Mouse (Mus musculus): ENCODE results near the gene Nup205. TPM values are rescaled to one million over a fixed set of nuclear protein-coding genes. Genes with fewer than 3 reads are reported as not detected.

The Nup205 gene
- polyA plus RNA-seq (2012; rRNA removed), result 20.8 and 21.5 TPM in 2 replicates

GRCm38 (mm10) chr6:35176979-35177649 lies at the start of gene Nup205:
Gene Nup205, plus strand, starts transcription at chr6:35177421.
- no peak for TF ChIP-seq POLR2A (IDR thresholded peaks at IDR 0.05; ENCODE audit: extremely low read depth, insufficient read depth, low read length)
- no peak for TF ChIP-seq CTCF (IDR thresholded peaks at IDR 0.05; ENCODE audit: extremely low read depth, insufficient read depth, low read length)
- Histone ChIP-seq H3K27ac (ENCODE audit: insufficient read depth, low read length) (peak within 1 kb of the TSS; percentile 99), H3K4me1 (ENCODE audit: control insufficient read depth, insufficient read depth, low read length) (no peaks in the 10 kb centered on the region), H3K4me3 (ENCODE audit: insufficient read depth, low read length) (peak within 1 kb of the TSS; percentile 84)

GRCm38 (mm10) chr6:35132806-35133205 lies 44.4 kb upstream of the Nup205 start:
- Histone ChIP-seq H3K27ac (ENCODE audit: insufficient read depth, low read length) (0 out of 2 replicates have a peak overlapping the region, but pooled peaks have one; percentile 6), H3K4me3 (ENCODE audit: insufficient read depth, low read length) (peak overlapping the region; percentile 70)
- no peak for TF ChIP-seq CTCF (IDR thresholded peaks at IDR 0.05; ENCODE audit: extremely low read depth, insufficient read depth, low read length)
- TF ChIP-seq POLR2A (IDR thresholded peaks at IDR 0.05; ENCODE audit: extremely low read depth, insufficient read depth, low read length), result no peak

GRCm38 (mm10) chr6:35133246-35133578 lies 44.0 kb upstream of the Nup205 start:
- peak overlapping the region; percentile 75 for H3K27ac ChIP-seq (ENCODE audit: insufficient read depth, low read length)
- H3K4me1 ChIP-seq (ENCODE audit: control insufficient read depth, insufficient read depth, low read length), result peaks cover 3% of the 10 kb centered on the region; the same call in 1 of the 2 replicates
- TF ChIP-seq CTCF (IDR thresholded peaks at IDR 0.05; ENCODE audit: extremely low read depth, insufficient read depth, low read length) (no peak), POLR2A (IDR thresholded peaks at IDR 0.05; ENCODE audit: extremely low read depth, insufficient read depth, low read length) (no peak)
- H3K4me3 ChIP-seq (ENCODE audit: insufficient read depth, low read length), result peak overlapping the region; percentile 70

More at GRCm38 (mm10) chr6:35132806-35133205, 44.4 kb upstream of the Nup205 start:
- peaks cover 3% of the 10 kb centered on the region; the same call in 1 of the 2 replicates for H3K4me1 ChIP-seq (ENCODE audit: control insufficient read depth, insufficient read depth, low read length)

- Histone ChIP-seq H3K4me1 (ENCODE audit: control insufficient read depth, insufficient read depth, low read length) (peaks cover 3% of the 10 kb centered on the region; the same call in 1 of the 2 replicates), H3K27ac (ENCODE audit: insufficient read depth, low read length) (peak within 1 kb of the TSS; percentile 75), H3K4me3 (ENCODE audit: insufficient read depth, low read length) (peak within 1 kb of the TSS; percentile 70)
- TF ChIP-seq CTCF (IDR thresholded peaks at IDR 0.05; ENCODE audit: extremely low read depth, insufficient read depth, low read length), result no peak
- TF ChIP-seq POLR2A (IDR thresholded peaks at IDR 0.05; ENCODE audit: extremely low read depth, insufficient read depth, low read length), result peak; percentile 95
Measured at GRCm38 (mm10) chr6:35133579-35134488, 43.4 kb upstream of the Nup205 start, which contains the start of gene Cnot4. Gene Cnot4, minus strand, starts transcription at chr6:35133724.

- Histone ChIP-seq H3K4me1 (ENCODE audit: control insufficient read depth, insufficient read depth, low read length) (peaks cover 3% of the 10 kb centered on the region; the same call in 1 of the 2 replicates), H3K4me3 (ENCODE audit: insufficient read depth, low read length) (no peak overlapping the region; the same call in 1 of the 2 replicates), H3K27ac (ENCODE audit: insufficient read depth, low read length) (no peak overlapping the region)
- TF ChIP-seq CTCF (IDR thresholded peaks at IDR 0.05; ENCODE audit: extremely low read depth, insufficient read depth, low read length) (no peak), POLR2A (IDR thresholded peaks at IDR 0.05; ENCODE audit: extremely low read depth, insufficient read depth, low read length) (no peak)
Measured at GRCm38 (mm10) chr6:35134844-35135243, 42.4 kb upstream of the Nup205 start.

- H3K4me1 ChIP-seq (ENCODE audit: control insufficient read depth, insufficient read depth, low read length), result no peaks in the 10 kb centered on the region
- TF ChIP-seq CTCF (IDR thresholded peaks at IDR 0.05; ENCODE audit: extremely low read depth, insufficient read depth, low read length) (no peak), POLR2A (IDR thresholded peaks at IDR 0.05; ENCODE audit: extremely low read depth, insufficient read depth, low read length) (no peak)
- no peak overlapping the region for H3K4me3 ChIP-seq (ENCODE audit: insufficient read depth, low read length)
- H3K27ac ChIP-seq (ENCODE audit: insufficient read depth, low read length), result no peak overlapping the region
Measured at GRCm38 (mm10) chr6:35140351-35140750, 36.9 kb upstream of the Nup205 start.

- H3K4me3 ChIP-seq (ENCODE audit: insufficient read depth, low read length), result no peak overlapping the region
- no peak for TF ChIP-seq POLR2A (IDR thresholded peaks at IDR 0.05; ENCODE audit: extremely low read depth, insufficient read depth, low read length)
- TF ChIP-seq CTCF (IDR thresholded peaks at IDR 0.05; ENCODE audit: extremely low read depth, insufficient read depth, low read length), result no peak
- H3K27ac ChIP-seq (ENCODE audit: insufficient read depth, low read length), result no peak overlapping the region
- H3K4me1 ChIP-seq (ENCODE audit: control insufficient read depth, insufficient read depth, low read length), result no peaks in the 10 kb centered on the region
Measured at GRCm38 (mm10) chr6:35145569-35145968, 31.7 kb upstream of the Nup205 start.

GRCm38 (mm10) chr6:35147726-35148422 lies 29.3 kb upstream of the Nup205 start:
- Histone ChIP-seq H3K4me1 (ENCODE audit: control insufficient read depth, insufficient read depth, low read length) (no peaks in the 10 kb centered on the region), H3K27ac (ENCODE audit: insufficient read depth, low read length) (no peak overlapping the region)
- TF ChIP-seq CTCF (IDR thresholded peaks at IDR 0.05; ENCODE audit: extremely low read depth, insufficient read depth, low read length) (no peak), POLR2A (IDR thresholded peaks at IDR 0.05; ENCODE audit: extremely low read depth, insufficient read depth, low read length) (no peak)

GRCm38 (mm10) chr6:35154540-35154939 lies 22.7 kb upstream of the Nup205 start:
- Histone ChIP-seq H3K27ac (ENCODE audit: insufficient read depth, low read length) (no peak overlapping the region), H3K4me1 (ENCODE audit: control insufficient read depth, insufficient read depth, low read length) (no peaks in the 10 kb centered on the region), H3K4me3 (ENCODE audit: insufficient read depth, low read length) (no peak overlapping the region)
- no peak for TF ChIP-seq POLR2A (IDR thresholded peaks at IDR 0.05; ENCODE audit: extremely low read depth, insufficient read depth, low read length)
- no peak for TF ChIP-seq CTCF (IDR thresholded peaks at IDR 0.05; ENCODE audit: extremely low read depth, insufficient read depth, low read length)

More at GRCm38 (mm10) chr6:35147726-35148422, 29.3 kb upstream of the Nup205 start:
- H3K4me3 ChIP-seq (ENCODE audit: insufficient read depth, low read length), result no peak overlapping the region
